Mouse (Mus musculus) spleen, adult 2 months (tissue): ENCODE results near the gene Mrc2.

Experiments
- CTCF ChIP-seq: fragments of 200-500 bp; IDR thresholded peaks from 2 replicates; pipeline ENCODE4 v1.5.1; 2011; ENCODE audit warnings: mild to moderate bottlenecking, inconsistent platforms; ENCODE audit not compliant: insufficient read depth, insufficient read length, insufficient replicate concordance; ENCODE audit errors: extremely low read depth
- POLR2A ChIP-seq: fragments of 200-500 bp; IDR thresholded peaks from 2 replicates; pipeline ENCODE4 v1.6.1; 2011; ENCODE audit warnings: low read depth, low read length, inconsistent platforms

GRCm38 (mm10) chr11:105327101-105327500 is 34.7 kb downstream of the Mrc2 start:
- TF ChIP-seq POLR2A (no peak), CTCF (no peak)
